Mouse (Mus musculus) lung, postnatal 14 days (tissue): ENCODE results near the gene Spon1.

Experiments
- DNase-seq: peaks from one replicate; pipeline ENCODE4 v3.0.0; 2021

Spon1 gene

DNA sequence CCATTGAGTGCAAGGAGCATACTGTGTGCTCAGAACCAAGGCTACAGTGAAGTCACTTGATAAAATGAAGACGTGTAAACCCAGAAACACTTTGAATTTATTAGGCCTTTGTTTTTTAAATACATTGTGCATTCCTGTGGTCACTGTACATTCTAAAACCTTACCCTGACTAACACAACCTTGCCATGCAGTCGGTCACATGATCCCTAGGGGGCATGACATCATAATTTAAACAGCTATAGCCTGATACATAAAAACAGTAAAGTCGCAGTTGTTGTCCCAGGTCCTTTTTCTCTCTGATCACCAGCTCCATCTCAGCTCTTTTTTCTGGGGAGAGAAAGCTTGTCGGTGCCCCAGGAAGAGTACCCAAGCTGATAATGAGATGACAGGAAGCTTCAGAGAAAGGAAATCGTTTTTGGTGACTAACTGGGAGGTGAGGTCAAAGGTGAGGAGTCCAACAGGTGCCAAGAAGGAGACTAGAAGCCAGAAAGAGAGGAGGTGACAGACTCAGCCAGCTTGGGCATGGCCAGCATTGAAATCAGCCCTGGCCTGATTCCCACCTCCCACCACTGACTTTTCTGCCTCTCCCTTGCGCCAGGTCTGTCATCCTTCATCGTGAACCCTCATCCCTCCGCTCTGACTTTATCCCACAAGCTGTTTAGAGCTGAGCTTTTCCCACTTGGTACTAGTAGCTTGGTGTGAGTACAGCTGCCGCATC, 246.1 kb downstream of the Spon1 start:
- DNase-seq: no peak

DNA sequence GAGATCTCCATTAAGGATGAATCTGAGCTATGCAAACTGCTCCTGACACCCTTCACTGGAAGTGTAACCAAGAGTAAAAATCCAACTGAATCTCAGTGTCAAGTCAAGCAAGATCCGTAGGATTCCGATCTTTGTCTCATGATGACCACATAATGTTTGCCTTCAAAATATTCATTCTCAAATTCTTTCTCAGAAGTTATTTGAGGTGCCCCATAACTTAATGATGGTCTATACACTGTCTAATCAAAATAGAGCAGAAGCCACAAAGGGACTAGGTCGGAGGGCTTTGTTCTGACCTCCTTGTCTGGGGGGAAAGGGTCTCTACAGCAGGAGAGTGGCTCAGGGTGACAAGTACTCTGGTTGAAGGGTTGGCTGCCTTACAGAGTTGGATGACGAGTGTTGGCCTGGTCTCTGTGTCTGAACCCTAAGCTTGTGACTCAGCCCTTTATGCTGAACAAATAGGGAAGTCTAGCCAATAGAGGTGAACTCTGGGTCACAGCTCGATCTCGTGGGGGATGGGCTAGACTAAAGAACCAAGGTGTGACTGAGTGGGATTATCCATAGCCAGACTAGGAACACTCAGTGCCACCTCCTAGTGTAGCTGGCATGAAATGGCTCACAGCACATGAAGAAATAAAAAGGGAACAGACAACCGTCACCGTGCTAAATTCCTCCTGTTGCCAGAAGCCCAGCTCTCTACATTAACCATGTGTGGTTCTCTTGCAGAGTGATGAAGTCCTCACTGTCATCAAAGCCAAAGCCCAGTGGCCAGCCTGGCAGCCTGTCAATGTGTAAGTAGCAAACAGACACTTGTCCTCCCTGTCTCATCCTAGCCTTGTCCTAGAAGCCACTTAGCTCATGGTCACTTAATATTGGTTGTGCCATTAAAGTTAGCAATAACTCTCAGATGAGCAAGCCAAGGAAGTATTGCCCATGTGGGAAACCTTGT, 250.5 kb downstream of the Spon1 start:
- DNase-seq: peak; percentile 32

DNA sequence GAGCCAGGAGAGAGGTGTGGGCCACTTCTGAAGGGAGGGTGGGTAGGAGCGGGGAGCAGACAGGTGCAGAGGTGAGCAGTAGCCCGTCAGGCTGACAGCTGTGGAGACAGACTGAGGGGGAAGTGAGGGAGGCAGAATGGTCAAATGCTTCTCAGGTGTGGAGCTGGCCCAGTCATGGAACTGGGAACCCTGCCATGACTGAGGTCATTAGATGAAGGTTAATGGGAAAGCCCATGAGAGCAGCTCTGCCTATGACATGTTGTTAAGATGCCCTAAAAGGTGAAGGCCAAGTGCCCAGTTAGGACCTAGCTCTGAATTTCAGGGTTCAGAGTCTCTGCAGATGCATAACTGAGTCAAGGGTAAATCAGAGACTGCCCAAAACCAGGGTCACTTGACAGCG, 253.1 kb downstream of the Spon1 start:
- DNase-seq: no peak

DNA sequence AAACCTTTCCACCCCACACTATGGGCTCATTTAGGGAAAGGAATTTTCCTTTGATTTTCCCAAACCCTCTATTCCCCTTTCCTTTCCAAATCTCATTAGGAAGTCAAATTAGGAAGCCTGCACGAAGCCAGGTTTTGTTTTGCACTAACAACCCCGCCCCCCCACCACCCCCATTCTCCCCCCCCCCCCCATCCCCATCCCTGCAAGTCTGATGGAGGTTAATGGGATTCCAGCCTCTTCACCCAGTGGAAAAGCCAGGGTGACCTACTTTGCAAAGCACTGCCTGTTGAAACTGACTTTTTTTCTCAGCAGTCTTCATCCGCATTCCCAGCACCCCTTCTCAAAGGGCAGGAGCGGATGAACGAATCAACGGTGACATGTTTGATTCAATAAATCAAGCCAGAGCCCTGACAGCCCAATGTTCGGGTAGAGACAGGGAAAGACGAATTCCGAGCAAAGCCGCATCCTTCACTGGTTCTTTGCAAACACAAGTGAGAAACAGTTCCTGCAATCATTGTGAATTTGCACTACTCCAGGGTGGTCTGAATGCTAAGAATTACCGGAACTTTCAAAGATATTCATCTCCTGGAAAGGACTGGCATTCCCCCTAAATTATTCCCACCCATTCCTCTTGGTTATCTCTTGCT, 254.4 kb downstream of the Spon1 start:
- no peak for DNase-seq

DNA sequence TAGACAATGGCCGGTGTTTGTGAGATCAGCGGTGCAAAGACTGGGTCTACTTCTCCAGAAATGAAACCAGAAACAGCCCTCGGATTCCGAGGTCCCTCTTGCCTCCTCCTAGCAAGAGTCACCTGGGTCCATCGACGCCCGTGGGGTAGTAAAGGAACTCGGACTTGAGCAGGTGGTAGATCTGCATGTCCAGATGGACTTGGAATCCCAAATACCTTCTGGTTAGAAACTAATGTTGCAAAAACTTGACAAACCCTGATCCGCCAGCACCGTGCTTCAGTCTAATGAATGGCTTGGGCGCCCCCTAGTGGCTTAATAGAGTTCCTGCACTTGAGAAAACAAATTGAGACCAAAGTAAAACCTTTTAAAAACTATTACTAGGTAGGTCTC, 254.9 kb downstream of the Spon1 start:
- DNase-seq: peak; percentile 80

DNA sequence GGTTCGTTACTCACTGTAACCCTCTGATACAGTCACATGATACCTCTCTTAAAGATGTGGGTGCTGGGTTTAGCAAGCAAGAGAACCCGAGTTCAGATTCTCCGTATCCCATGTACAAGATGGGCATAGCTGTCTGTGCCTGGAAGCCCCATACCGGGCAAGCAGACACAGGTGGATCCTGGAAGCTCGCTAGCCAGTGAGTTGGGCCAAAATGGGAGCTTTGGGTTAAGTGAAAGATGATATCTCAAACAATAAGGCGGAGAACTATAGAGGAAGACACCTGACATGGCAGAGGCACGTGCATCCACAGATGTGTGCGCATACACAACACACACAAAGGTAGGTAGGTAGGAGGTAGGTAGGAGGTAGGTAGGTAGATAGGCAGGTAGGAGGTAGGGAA, 261.1 kb downstream of the Spon1 start:
- no peak for DNase-seq

DNA sequence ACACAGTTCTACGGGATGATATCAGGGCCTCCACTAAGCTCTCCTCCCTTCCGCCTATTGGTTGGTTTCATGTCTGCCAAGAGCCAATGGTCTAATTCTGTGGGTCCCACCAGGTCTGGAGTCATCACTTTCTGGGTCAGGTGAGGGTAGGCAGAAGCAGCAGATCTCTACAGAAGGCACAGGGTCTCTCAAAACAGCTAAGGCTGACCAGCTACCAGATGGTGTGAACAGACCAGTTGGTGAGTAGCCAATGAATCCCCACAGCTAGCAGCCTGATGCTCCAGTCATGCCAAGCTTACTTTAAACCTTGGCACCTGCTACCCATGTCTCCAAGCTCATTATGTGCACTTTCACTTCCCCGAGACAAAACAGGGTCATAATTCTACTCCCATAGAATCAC, 261.6 kb downstream of the Spon1 start:
- no peak for DNase-seq

DNA sequence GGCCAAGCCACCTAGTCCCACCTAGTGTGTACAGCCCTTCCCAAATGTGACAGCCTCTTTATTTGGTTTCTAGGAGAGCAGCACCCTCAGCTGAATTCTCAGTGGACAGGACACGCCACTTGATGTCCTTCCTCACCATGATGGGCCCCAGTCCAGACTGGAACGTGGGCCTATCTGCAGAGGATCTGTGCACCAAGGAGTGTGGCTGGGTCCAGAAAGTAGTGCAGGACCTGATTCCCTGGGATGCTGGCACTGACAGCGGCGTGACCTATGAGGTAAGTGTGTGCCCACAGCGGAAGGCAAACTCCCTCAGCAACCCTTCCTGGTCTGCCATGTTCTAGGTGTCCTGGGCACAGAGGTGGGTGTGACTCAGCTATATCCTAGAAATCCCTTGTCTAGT, 263.0 kb downstream of the Spon1 start:
- no peak for DNase-seq

DNA sequence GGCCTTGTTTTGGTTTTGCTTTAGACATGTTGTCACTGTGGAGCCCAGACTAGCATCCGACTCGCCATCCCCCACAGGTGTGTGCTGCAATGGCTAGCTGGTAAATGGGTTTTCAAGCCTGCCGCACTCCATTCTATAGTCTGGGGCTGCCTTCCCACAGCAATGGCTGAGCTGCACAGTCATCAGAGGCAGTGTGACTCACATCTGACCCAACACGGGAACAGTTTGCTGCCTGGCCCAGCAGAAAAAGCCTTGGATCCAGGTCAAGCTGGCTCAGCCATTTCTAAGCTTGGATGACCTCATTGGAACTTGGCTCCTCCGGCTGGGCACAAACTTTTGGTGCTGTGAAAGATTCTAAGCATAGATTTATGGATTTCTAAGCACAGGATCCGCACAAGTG, 263.8 kb downstream of the Spon1 start:
- peak; percentile 52 for DNase-seq

DNA sequence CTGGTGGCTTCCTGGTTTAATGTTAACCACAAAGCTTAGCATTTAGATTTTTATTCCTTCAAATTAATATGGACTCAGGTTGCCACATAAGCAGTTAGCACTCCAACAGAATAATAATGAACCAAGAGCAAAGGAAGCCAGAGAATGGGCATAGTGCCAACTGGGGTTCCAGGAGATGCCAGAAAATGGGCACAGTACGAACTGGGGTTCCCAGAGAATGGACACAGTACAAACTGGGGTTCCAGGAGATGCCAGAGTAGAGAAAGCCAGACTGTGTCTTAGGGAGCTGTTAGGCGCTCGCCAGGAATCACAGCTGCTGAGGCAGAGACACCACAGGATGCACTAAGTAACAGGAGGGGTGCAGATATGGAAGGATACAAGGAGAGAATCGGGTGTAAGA, 271.4 kb downstream of the Spon1 start:
- DNase-seq: no peak

DNA sequence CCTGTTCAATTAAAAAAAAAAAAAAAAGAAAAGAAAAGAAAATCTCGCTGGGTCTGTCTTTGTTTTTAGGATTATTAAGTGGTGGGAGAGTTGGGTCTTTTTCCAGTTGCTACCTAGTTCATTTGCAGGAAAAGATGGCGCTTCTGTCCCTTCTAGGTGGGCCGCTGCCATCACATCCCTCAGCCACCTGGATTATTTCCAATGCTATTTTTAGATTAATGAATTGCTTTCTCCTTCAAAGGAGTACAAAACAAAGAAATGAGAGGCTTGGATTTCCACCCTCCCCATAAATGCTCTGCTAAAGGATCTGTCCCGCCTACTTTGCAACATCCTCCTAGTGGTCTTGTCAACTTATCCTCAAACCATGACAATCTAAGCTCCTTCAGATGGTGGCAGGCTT, 275.6 kb downstream of the Spon1 start:
- DNase-seq: no peak

DNA sequence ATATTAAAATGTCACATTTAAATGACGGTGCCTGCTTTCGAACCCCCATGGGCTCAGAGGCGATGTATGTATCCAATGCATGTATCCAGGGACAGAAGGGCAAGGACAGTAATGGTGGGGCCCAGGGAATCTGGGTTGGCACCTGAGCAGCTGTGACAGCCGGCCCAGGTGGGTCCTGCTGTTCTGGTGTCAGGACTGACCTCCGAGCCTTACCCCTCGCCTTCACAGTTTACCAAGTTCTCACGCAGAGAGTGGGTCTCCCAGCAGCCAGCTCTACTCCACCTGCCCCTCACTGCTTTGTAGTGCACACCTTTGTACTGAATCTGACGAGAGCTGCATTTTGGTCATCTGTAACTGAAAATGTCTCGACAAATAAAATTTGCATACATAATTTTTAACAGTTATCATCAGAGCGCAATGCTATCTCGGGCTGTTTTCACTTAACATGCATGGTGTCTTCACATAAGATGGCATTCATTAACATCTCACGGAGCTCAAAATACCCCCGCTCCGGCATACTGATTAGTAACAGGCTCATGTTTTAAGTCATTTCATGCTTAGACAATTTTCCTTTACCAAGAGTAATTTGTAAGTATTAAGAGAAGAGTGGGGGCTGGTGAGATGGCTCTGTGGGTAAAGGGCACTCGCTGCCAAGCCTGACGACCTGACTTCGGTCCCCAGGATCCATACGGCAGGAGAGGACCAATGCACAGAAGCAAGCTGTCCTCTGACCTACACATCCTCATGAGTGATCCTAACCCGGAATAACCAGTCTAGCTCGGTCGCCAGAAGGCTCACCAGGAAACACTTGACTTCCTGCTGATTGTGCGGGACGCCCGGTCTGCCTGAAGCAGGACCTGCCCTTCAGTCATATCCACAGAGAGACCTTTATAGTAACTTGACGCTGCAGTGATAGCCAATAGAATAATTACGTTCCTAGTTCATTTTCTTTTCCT, 277.5 kb downstream of the Spon1 start:
- no peak for DNase-seq

DNA sequence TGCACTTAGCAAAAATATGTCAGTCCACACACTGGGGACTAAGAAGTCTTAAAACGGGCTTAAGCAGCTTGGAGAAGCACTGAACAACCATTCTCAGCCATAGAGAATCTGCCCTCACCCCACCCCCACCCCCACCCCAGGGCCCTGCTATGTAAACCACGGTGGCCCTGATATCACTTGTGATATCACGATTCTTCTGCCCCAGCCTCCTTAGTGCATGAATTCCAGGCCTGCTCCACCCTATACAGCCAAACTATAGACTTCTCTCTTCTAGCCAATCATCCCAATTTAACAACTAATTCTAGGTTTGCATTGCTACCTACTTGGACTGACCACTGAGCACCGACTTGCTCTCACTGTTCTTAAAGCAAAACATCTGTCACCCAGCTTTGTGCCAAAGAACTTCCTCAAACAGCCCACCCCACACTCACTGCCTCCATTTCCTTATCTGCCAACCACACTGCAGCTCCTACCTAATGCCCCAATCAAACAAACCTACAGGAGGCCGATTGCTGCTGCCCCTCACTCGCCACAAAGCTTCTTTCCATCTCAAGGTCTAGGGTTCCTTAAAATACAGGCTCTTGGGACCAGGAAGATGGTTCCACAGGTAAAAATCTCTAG, 278.2 kb downstream of the Spon1 start:
- DNase-seq: no peak

DNA sequence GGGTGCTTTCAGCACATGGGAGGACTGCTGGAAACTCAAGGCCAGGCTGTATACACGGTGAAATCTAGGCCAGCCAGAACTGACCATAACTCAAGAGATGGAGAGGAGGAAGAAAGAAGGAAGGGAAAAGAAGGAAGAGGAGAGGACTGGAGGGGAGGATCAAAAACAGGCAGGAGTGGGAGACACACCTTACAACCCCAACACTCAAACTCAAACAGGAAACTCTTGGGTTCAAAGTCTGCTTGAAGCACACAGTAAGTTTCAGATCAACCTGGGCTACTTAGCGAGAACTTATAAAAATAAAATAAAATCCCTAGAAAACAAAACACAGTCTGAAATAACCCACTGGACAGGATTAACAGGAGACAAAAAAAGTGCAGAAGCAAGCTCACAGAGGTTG, 280.0 kb downstream of the Spon1 start:
- no peak for DNase-seq

DNA sequence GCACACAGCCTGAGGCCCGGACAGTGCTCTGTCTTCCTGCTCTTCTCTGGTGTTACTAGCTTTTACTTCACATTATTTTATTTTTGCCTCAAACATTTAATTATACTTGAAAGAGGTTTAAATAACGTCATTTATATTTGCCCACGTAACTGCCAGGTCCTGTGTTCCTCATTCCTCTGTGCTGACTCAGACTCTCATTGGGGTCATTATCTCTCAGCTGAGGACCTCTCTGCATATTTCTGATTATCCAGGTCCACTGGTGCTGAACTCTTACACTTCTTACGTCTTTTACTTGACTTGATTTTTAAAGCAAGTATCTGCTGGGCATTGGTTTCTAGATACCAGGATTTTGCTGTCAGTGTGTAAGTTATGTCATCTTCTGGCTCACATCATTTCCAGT, 287.9 kb downstream of the Spon1 start:
- no peak for DNase-seq

DNA sequence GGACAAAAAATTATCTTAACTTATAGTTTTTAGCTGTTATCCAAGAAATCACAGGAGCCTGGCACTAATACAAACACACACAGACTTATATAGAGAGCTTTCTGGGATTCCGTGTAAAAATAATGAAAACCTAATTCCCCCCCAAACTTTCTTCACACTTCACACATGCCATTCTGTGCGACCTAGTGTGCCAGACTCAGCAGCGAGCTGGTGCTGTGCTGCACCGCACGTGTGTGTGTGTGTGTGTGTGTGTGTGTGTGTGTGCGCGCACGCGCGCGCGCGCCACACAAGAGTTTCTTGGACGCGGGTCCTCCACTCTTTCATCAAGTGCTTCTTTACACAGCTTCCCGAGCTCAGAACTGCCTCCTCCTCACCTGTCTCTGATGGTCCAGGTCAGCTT, 292.4 kb downstream of the Spon1 start:
- no peak for DNase-seq

DNA sequence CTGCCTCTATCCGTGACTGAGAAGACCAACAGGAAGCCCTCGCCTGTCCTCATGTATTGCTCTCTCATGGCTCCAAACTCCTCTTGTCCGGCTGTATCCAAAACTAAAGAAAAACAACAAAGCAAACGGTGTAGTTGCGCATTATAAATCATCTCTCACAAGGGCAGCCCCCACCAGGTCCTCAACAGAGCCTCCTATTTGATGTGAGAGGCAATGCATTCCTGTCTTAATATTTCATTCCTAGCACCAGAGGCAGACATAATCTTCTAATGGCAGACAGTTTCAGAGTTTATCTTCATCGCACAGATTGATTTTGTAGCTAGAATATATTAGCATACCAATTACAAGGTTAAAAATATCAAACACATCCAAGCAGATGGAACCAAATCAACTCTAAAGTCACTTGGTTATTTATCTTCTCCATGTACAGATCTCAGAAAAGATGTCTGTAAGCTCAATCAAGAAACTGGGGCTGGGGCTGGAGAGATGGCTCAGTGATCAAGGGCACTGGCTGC, 293.2 kb downstream of the Spon1 start:
- DNase-seq: no peak

DNA sequence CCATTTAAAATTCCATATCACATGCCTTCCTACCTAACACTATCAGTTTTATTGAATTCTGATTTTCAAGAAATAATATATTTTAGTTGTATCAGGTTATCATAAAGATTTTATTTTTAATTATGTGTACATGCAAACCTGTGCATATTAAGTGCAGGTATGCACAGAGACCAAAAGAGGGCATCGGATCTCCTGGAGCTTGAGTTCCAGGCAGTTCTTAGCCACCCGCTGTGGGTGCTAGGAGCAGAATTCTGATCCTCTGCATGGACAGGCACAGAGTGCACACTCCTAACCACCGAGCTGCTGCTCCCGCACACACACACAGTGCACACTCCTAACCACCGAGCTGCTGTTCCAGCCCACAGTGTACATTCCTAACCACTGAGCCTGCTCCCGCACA, 294.6 kb downstream of the Spon1 start:
- no peak for DNase-seq

DNA sequence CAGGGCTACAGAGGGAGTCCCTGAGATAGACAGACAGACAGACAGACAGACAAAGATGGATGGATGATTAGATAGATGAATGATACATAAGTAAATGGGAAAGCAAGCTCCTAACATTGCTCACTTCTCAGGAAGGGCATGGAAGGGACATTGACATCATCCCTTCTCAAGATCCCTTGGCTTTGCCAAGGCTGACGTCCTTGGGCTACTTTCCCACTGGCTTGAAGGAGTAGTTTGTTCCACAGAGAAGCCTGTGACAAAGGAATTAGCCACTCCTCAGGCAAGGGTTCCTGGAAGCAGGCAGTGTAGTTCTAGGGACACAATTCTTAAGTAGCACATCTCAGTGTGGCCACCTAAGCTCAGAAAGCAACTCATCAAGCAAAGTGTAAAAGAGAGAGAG, 296.7 kb downstream of the Spon1 start:
- peak; percentile 50 for DNase-seq

DNA sequence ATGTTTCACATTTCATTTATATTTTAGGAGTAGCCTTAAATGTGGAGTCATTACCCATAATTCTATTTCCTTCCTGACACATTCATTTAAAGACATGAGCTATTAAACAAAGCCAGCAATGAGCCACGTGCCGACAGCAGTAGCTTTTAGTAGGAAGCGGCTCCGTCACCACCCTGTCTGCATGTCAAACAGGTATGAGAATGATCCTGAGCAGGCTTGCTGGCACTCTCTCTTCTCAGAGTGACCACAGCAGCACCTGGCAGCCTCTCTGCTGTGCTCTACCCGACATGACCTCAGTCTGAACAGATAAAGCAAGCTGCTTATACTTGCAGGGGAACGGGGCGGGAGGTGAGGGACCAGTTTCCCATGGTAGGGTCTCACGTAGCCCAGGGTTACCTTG, 297.7 kb downstream of the Spon1 start:
- DNase-seq: no peak

DNA sequence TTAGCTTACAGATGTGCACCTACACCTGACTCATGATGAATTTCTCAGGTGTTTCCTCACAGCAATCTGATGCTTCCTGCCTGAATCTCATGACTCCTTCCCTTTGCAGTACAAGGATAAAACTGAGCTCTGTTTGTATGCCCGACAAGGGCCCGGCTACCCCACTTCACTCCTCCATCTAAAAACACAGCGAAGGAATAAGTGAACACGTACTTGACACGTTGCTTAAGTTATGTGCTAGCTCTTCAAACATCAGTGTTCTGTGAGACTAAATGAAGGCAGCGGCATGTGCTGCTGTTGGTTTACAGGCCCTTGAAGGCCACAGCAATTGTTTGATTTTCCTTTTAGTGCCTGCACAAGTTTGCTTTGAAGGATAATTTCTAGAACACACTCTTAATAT, 298.2 kb downstream of the Spon1 start:
- no peak for DNase-seq
